In genomic region chr1:171199532-171199931, GRCm38 (mm10) we compare ENCODE assay signal across 22 mouse cellular contexts. TPM values are rescaled to one million over a fixed set of nuclear protein-coding genes. Genes with fewer than 3 reads are reported as not detected.
"Had no signal": no experiment of that assay in that cellular context is flagged by ENCODE, and none has a peak within 500 bp of the region (broad histone marks: within the 10 kb centered on the region; RNA-seq: fewer than 3 reads in every experiment).

No protein-coding gene starts in this region.

- ATAC-seq: midbrain, embryonic 16.5 days had no signal

- H3K4me2 ChIP-seq: lung, embryonic 14.5 days; midbrain, embryonic 12.5 days; neural tube, embryonic 13.5 days; neural tube, embryonic 15.5 days; stomach, embryonic 15.5 days had no signal

- H3K36me3 ChIP-seq: midbrain, embryonic 12.5 days; neural tube, embryonic 13.5 days; neural tube, embryonic 15.5 days; stomach, embryonic 15.5 days had no signal

- DNase-seq: lung, adult 18-20 months; lung, embryonic 14.5 days; lung, postnatal 10 days; lung, postnatal 4 days; midbrain, embryonic 14.5 days; retina, postnatal 1 day; right cerebral cortex, adult 18-20 months; right cerebral cortex, postnatal 25 days; right cerebral cortex, postnatal 4 days; thymus, adult 2 months; thymus, postnatal 25 days; thymus, postnatal 4 days had no signal

- H3K27ac ChIP-seq: midbrain, embryonic 12.5 days; neural tube, embryonic 13.5 days; neural tube, embryonic 15.5 days; stomach, embryonic 15.5 days; stomach, postnatal 0 days had no signal

- H3K9ac ChIP-seq: lung, embryonic 14.5 days; midbrain, embryonic 12.5 days; neural tube, embryonic 13.5 days; neural tube, embryonic 15.5 days; stomach, embryonic 15.5 days had no signal

- H3K9me3 ChIP-seq: midbrain, embryonic 12.5 days; neural tube, embryonic 13.5 days; neural tube, embryonic 15.5 days; stomach, embryonic 15.5 days had no signal

- H3K4me3 ChIP-seq: midbrain, embryonic 12.5 days; myocyte; neural tube, embryonic 13.5 days; neural tube, embryonic 15.5 days; stomach, embryonic 15.5 days had no signal

RNA-seq across cellular contexts. Expression of gene Nr1i3, which starts 14.2 kb away (rescaled TPM):
- polyA plus RNA-seq: neural tube, embryonic 11.5 days; spleen, adult 2 months had no signal

RNA-seq across cellular contexts. Expression of gene Apoa2, which starts 25.3 kb away (rescaled TPM):
- total RNA-seq: megakaryocyte, adult 5-6 weeks had no signal
- polyA plus RNA-seq: myocyte had no signal

RNA-seq across cellular contexts. Expression of gene Fcer1g, which starts 34.6 kb away (rescaled TPM):
- polyA plus RNA-seq: myocyte had no signal
